Mouse (Mus musculus) bone marrow, adult 2 months (tissue): ENCODE measurements around the gene Fndc3b.

Source experiments
- CTCF ChIP-seq: fragments of 200-500 bp; IDR thresholded peaks from 2 replicates; pipeline ENCODE4 v1.5.1; 2011; ENCODE audit warnings: low read length, control low read depth; ENCODE audit not compliant: control insufficient read depth, insufficient read depth
- POLR2A ChIP-seq: fragments of 200-500 bp; IDR thresholded peaks from 2 replicates; pipeline ENCODE4 v1.6.1; 2011; ENCODE audit warnings: low read depth, mild to moderate bottlenecking, control low read depth, low read length, borderline replicate concordance; ENCODE audit not compliant: control insufficient read depth

- TF ChIP-seq CTCF, result no peak
- TF ChIP-seq POLR2A, result no peak
Observed at GRCm38 (mm10) chr3:27553781-27554180, 157.3 kb downstream of the Fndc3b start.
